Mouse (Mus musculus) MEL (cell line): ENCODE results near the gene Zfp408.

Source experiments
- CTCF ChIP-seq, 3 experiments: IDR thresholded peaks in 2 of 3; conservative IDR thresholded peaks in 1 of 3; 2 replicates each; pipeline ENCODE4 v1.5.1; 2011 to 2012; ENCODE audit warnings: low read length in 3 of 3, low read depth in 2 of 3, mild to moderate bottlenecking in 2 of 3, improper control_type of control experiment in 1 of 3, inconsistent platforms in 1 of 3, mixed read lengths in 1 of 3, moderate library complexity in 1 of 3; ENCODE audit not compliant: control insufficient read depth in 1 of 3, insufficient read depth in 1 of 3, poor library complexity in 1 of 3, severe bottlenecking in 1 of 3
- ETS1 ChIP-seq: IDR thresholded peaks from 2 replicates; pipeline ENCODE4 v1.6.1; 2012; ENCODE audit warnings: low read depth, mild to moderate bottlenecking, inconsistent platforms, low read length, improper control_type of control experiment, moderate library complexity
- MEF2A ChIP-seq: IDR thresholded peaks from 2 replicates; pipeline ENCODE4 v1.6.1; 2014; ENCODE audit warnings: low read depth, mild to moderate bottlenecking, inconsistent platforms, low read length, improper control_type of control experiment; ENCODE audit not compliant: poor library complexity, insufficient replicate concordance, severe bottlenecking; ENCODE audit errors: extremely low read depth
- MYC ChIP-seq: IDR thresholded peaks from 2 replicates; pipeline ENCODE4 v1.6.1; 2011; ENCODE audit warnings: low read depth, mild to moderate bottlenecking, low read length, improper control_type of control experiment, moderate library complexity
- POLR2A ChIP-seq, 2 experiments: IDR thresholded peaks; 2 replicates each; pipeline ENCODE4 v1.6.1; 2011 to 2012; ENCODE audit warnings: low read length in 2 of 2, mild to moderate bottlenecking in 2 of 2, control low read depth in 1 of 2, improper control_type of control experiment in 1 of 2, low read depth in 1 of 2, moderate library complexity in 1 of 2; ENCODE audit not compliant: control insufficient read depth in 1 of 2, insufficient read depth in 1 of 2, poor library complexity in 1 of 2
- ZNF384 ChIP-seq: IDR thresholded peaks from 2 replicates; pipeline ENCODE4 v1.6.1; 2012; ENCODE audit warnings: low read depth, mild to moderate bottlenecking, inconsistent platforms, low read length, improper control_type of control experiment

DNA sequence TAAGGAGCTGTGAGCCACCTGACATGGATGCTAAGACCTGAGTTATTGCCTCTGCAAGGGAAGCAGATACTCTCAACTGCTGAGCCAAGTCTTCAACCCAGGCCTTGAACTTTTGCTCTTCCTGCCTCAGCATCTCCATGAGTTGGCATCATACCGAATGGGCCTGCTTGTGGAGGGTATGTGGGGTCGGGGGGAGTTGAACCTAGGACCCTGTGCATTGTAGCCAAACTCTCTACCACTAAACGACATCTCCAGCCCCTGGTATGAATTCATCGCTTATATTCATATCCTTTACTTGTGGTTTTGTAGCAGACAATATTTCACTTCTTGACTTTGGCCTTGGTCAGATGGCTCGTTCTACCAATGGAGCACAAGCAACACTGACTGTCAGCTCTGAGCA, 17.8 kb downstream of the Zfp408 start:
- no peak for TF ChIP-seq ZNF384
- TF ChIP-seq POLR2A (IDR thresholded peaks at IDR 0.05; ENCODE audit: control insufficient read depth in 1 of 2, insufficient read depth in 1 of 2, low read depth in 1 of 2, low read length in 2 of 2, poor library complexity in 1 of 2) = no peak
- no peak for TF ChIP-seq CTCF (IDR thresholded peaks at IDR 0.05 in 2 of 3, conservative IDR thresholded peaks at IDR 0.05 in 1 of 3; ENCODE audit: control insufficient read depth in 1 of 3, insufficient read depth in 1 of 3, low read depth in 2 of 3, low read length in 3 of 3, poor library complexity in 1 of 3, severe bottlenecking in 1 of 3)
- TF ChIP-seq ETS1 = no peak
- TF ChIP-seq MEF2A = no peak
- no peak for TF ChIP-seq MYC
